Mouse (Mus musculus): ENCODE results near the gene Elmo1.

GRCm38 (mm10) chr13:20109987-20110680 lies 19.7 kb downstream of the Elmo1 start:
- TF ChIP-seq CTCF (IDR thresholded peaks at IDR 0.05; ENCODE audit: low read depth, low read length) (no peak), POLR2AphosphoS5 (IDR thresholded peaks at IDR 0.05; ENCODE audit: insufficient replicate concordance, low read depth, low read length) (no peak)
